Mouse (Mus musculus) bone marrow macrophage, adult 2 months (primary cell): ENCODE results near the gene Mre11a.

Experiments used
- CTCF ChIP-seq: IDR thresholded peaks from 2 replicates; pipeline ENCODE4 v1.5.1; 2012; ENCODE audit warnings: low read depth, mild to moderate bottlenecking, low read length, moderate library complexity
- POLR2A ChIP-seq: IDR thresholded peaks from 2 replicates; pipeline ENCODE4 v1.6.1; 2012; ENCODE audit warnings: mild to moderate bottlenecking, low read depth, low read length, borderline replicate concordance

- TF ChIP-seq POLR2A = no peak
- TF ChIP-seq CTCF = no peak
Measured at GRCm38 (mm10) chr9:14821396-14821795, 36.9 kb downstream of the Mre11a start.
